Mouse (Mus musculus): ENCODE results near the gene Olfr1052. TPM values are rescaled to one million over a fixed set of nuclear protein-coding genes. Genes with fewer than 3 reads are reported as not detected.

Olfr1052 gene
- total and polyA plus RNA-seq, 3 experiments: not detected

- H3K9me3 ChIP-seq (replicated peaks; ENCODE audit: insufficient read depth, low read length): no peaks in the 10 kb centered on the region
- H3K4me3 ChIP-seq (ENCODE audit: control insufficient read depth in 1 of 2, insufficient read depth in 1 of 2, low read depth in 2 of 2, low read length in 2 of 2): no peak within 1 kb of the TSS
- H3K79me2 ChIP-seq (ENCODE audit: control insufficient read depth, insufficient read depth, low read length, poor library complexity): no peaks in the 10 kb centered on the region
- TF ChIP-seq TBP (IDR thresholded peaks at IDR 0.05; ENCODE audit: low read depth, low read length): no peak
- TF ChIP-seq MEF2A (IDR thresholded peaks at IDR 0.05; ENCODE audit: extremely low read depth, insufficient replicate concordance, low read depth, low read length, poor library complexity, severe bottlenecking): no peak
- TF ChIP-seq USF1 (IDR thresholded peaks at IDR 0.05; ENCODE audit: low read depth, low read length): no peak
- TF ChIP-seq RAD21 (IDR thresholded peaks at IDR 0.05; ENCODE audit: low read depth, low read length): no peak
- TF ChIP-seq RCOR1 (IDR thresholded peaks at IDR 0.05; ENCODE audit: low read depth, low read length): no peak
- TF ChIP-seq HCFC1 (IDR thresholded peaks at IDR 0.05; ENCODE audit: low read depth, low read length): no peak
- TF ChIP-seq JUND (IDR thresholded peaks at IDR 0.05; ENCODE audit: low read depth, low read length): no peak
- TF ChIP-seq USF2 (IDR thresholded peaks at IDR 0.05; ENCODE audit: borderline replicate concordance in 1 of 2, insufficient read depth in 1 of 2, low read depth in 1 of 2, low read length in 2 of 2): no peak
- no peak for TF ChIP-seq NELFE (IDR thresholded peaks at IDR 0.05; ENCODE audit: low read depth, low read length)
- TF ChIP-seq GATA1 (IDR thresholded peaks at IDR 0.05; ENCODE audit: low read depth, low read length): no peak
- no peak for TF ChIP-seq POLR2A (IDR thresholded peaks at IDR 0.05; ENCODE audit: control insufficient read depth in 1 of 2, insufficient read depth in 1 of 2, low read depth in 1 of 2, low read length in 2 of 2, poor library complexity in 1 of 2)
- H3K9ac ChIP-seq (ENCODE audit: control insufficient read depth, low read depth, low read length, poor library complexity, severe bottlenecking): no peak within 1 kb of the TSS
- H3K27ac ChIP-seq (ENCODE audit: control insufficient read depth, low read depth, low read length): no peak within 1 kb of the TSS
- no peaks in the 10 kb centered on the region for H3K4me1 ChIP-seq (ENCODE audit: control insufficient read depth in 1 of 2, insufficient read depth in 2 of 2, low read length in 2 of 2)
- DNase-seq (ENCODE audit: low read depth, low spot score): no peak
- no peaks in the 10 kb centered on the region for H3K27me3 ChIP-seq (ENCODE audit: control insufficient read depth in 1 of 2, insufficient read depth in 2 of 2, low read length in 2 of 2)
- no peaks in the 10 kb centered on the region for H3K36me3 ChIP-seq (ENCODE audit: control insufficient read depth in 1 of 2, insufficient read depth in 2 of 2, low read length in 2 of 2)
These were observed 22.9 kb downstream of the Olfr1052 start, which contains the start of gene Olfr1053 for GRCm38 (mm10) chr2:86315184-86315583. Gene Olfr1053, minus strand, starts transcription at chr2:86315284.

- DNase-seq (ENCODE audit: low read depth, low spot score): no peak
- no peaks in the 10 kb centered on the region for H3K79me2 ChIP-seq (ENCODE audit: control insufficient read depth, insufficient read depth, low read length, poor library complexity)
- H3K4me1 ChIP-seq (ENCODE audit: control insufficient read depth in 1 of 2, insufficient read depth in 2 of 2, low read length in 2 of 2): no peaks in the 10 kb centered on the region
- H3K4me3 ChIP-seq (ENCODE audit: control insufficient read depth in 1 of 2, insufficient read depth in 1 of 2, low read depth in 2 of 2, low read length in 2 of 2): no peak within 1 kb of the TSS
- no peaks in the 10 kb centered on the region for H3K27me3 ChIP-seq (ENCODE audit: control insufficient read depth in 1 of 2, insufficient read depth in 2 of 2, low read length in 2 of 2)
- H3K36me3 ChIP-seq (ENCODE audit: control insufficient read depth in 1 of 2, insufficient read depth in 2 of 2, low read length in 2 of 2): no peaks in the 10 kb centered on the region
- H3K9ac ChIP-seq (ENCODE audit: control insufficient read depth, low read depth, low read length, poor library complexity, severe bottlenecking): no peak within 1 kb of the TSS
- H3K27ac ChIP-seq (ENCODE audit: control insufficient read depth, low read depth, low read length): no peak within 1 kb of the TSS
- no peaks in the 10 kb centered on the region for H3K9me3 ChIP-seq (replicated peaks; ENCODE audit: insufficient read depth, low read length)
- no peak for TF ChIP-seq TBP (IDR thresholded peaks at IDR 0.05; ENCODE audit: low read depth, low read length)
- TF ChIP-seq NELFE (IDR thresholded peaks at IDR 0.05; ENCODE audit: low read depth, low read length): no peak
- TF ChIP-seq GATA1 (IDR thresholded peaks at IDR 0.05; ENCODE audit: low read depth, low read length): no peak
These were observed 43.1 kb downstream of the Olfr1052 start, which contains the start of gene Olfr1054 for GRCm38 (mm10) chr2:86335333-86335732. Gene Olfr1054, minus strand, starts transcription at chr2:86335433.

Other genes starting within 250 kb of the Olfr1052 start
- gene Olfr1034, start 246.6 kb upstream of the Olfr1052 start, total RNA-seq (2012; rRNA removed): not detected in 2 replicates
- gene Olfr1034, start 246.6 kb upstream of the Olfr1052 start, polyA plus RNA-seq (2012; ENCODE audit: insufficient read depth in 1 of 2, insufficient read length in 2 of 2, low read depth in 1 of 2, low replicate concordance in 2 of 2, missing spikeins in 1 of 2): not detected
- not detected in 2 replicates for gene Olfr1036, start 218.5 kb upstream of the Olfr1052 start, total RNA-seq (2012; rRNA removed)
- not detected for gene Olfr1036, start 218.5 kb upstream of the Olfr1052 start, polyA plus RNA-seq (2012; ENCODE audit: insufficient read depth in 1 of 2, insufficient read length in 2 of 2, low read depth in 1 of 2, low replicate concordance in 2 of 2, missing spikeins in 1 of 2)
- gene Olfr1037, start 205.1 kb upstream of the Olfr1052 start, total RNA-seq (2012; rRNA removed): not detected in 2 replicates
- not detected for gene Olfr1037, start 205.1 kb upstream of the Olfr1052 start, polyA plus RNA-seq (2012; ENCODE audit: insufficient read depth in 1 of 2, insufficient read length in 2 of 2, low read depth in 1 of 2, low replicate concordance in 2 of 2, missing spikeins in 1 of 2)
- gene Olfr1039, start 156.5 kb upstream of the Olfr1052 start, total RNA-seq (2012; rRNA removed): not detected in 2 replicates
- gene Olfr1039, start 156.5 kb upstream of the Olfr1052 start, polyA plus RNA-seq (2012; ENCODE audit: insufficient read depth in 1 of 2, insufficient read length in 2 of 2, low read depth in 1 of 2, low replicate concordance in 2 of 2, missing spikeins in 1 of 2): not detected
- not detected in 2 replicates for gene Olfr1040, start 145.7 kb upstream of the Olfr1052 start, total RNA-seq (2012; rRNA removed)
- not detected for gene Olfr1040, start 145.7 kb upstream of the Olfr1052 start, polyA plus RNA-seq (2012; ENCODE audit: insufficient read depth in 1 of 2, insufficient read length in 2 of 2, low read depth in 1 of 2, low replicate concordance in 2 of 2, missing spikeins in 1 of 2)
- not detected in 2 replicates for gene Olfr1042, start 130.6 kb upstream of the Olfr1052 start, total RNA-seq (2012; rRNA removed)
- not detected for gene Olfr1042, start 130.6 kb upstream of the Olfr1052 start, polyA plus RNA-seq (2012; ENCODE audit: insufficient read depth in 1 of 2, insufficient read length in 2 of 2, low read depth in 1 of 2, low replicate concordance in 2 of 2, missing spikeins in 1 of 2)
- not detected in 2 replicates for gene Olfr1043, start 124.9 kb upstream of the Olfr1052 start, total RNA-seq (2012; rRNA removed)
- not detected for gene Olfr1043, start 124.9 kb upstream of the Olfr1052 start, polyA plus RNA-seq (2012; ENCODE audit: insufficient read depth in 1 of 2, insufficient read length in 2 of 2, low read depth in 1 of 2, low replicate concordance in 2 of 2, missing spikeins in 1 of 2)
- not detected in 2 replicates for gene Olfr1044, start 114.6 kb upstream of the Olfr1052 start, total RNA-seq (2012; rRNA removed)
- gene Olfr1044, start 114.6 kb upstream of the Olfr1052 start, polyA plus RNA-seq (2012; ENCODE audit: insufficient read depth in 1 of 2, insufficient read length in 2 of 2, low read depth in 1 of 2, low replicate concordance in 2 of 2, missing spikeins in 1 of 2): not detected
- gene Olfr52, start 106.8 kb upstream of the Olfr1052 start, total RNA-seq (2012; rRNA removed): not detected in 2 replicates
- not detected for gene Olfr52, start 106.8 kb upstream of the Olfr1052 start, polyA plus RNA-seq (2012; ENCODE audit: insufficient read depth in 1 of 2, insufficient read length in 2 of 2, low read depth in 1 of 2, low replicate concordance in 2 of 2, missing spikeins in 1 of 2)
- not detected in 2 replicates for gene Olfr1045, start 89.4 kb upstream of the Olfr1052 start, total RNA-seq (2012; rRNA removed)
- gene Olfr1045, start 89.4 kb upstream of the Olfr1052 start, polyA plus RNA-seq (2012; ENCODE audit: insufficient read depth in 1 of 2, insufficient read length in 2 of 2, low read depth in 1 of 2, low replicate concordance in 2 of 2, missing spikeins in 1 of 2): not detected
- not detected in 2 replicates for gene Olfr1046, start 73.1 kb upstream of the Olfr1052 start, total RNA-seq (2012; rRNA removed)
- gene Olfr1046, start 73.1 kb upstream of the Olfr1052 start, polyA plus RNA-seq (2012; ENCODE audit: insufficient read depth in 1 of 2, insufficient read length in 2 of 2, low read depth in 1 of 2, low replicate concordance in 2 of 2, missing spikeins in 1 of 2): not detected
- gene Olfr1047, start 61.1 kb upstream of the Olfr1052 start, total RNA-seq (2012; rRNA removed): not detected in 2 replicates
- not detected for gene Olfr1047, start 61.1 kb upstream of the Olfr1052 start, polyA plus RNA-seq (2012; ENCODE audit: insufficient read depth in 1 of 2, insufficient read length in 2 of 2, low read depth in 1 of 2, low replicate concordance in 2 of 2, missing spikeins in 1 of 2)
- not detected in 2 replicates for gene Olfr1048, start 52.2 kb upstream of the Olfr1052 start, total RNA-seq (2012; rRNA removed)
- gene Olfr1048, start 52.2 kb upstream of the Olfr1052 start, polyA plus RNA-seq (2012; ENCODE audit: insufficient read depth in 1 of 2, insufficient read length in 2 of 2, low read depth in 1 of 2, low replicate concordance in 2 of 2, missing spikeins in 1 of 2): not detected
- not detected in 2 replicates for gene Olfr1049, start 34.1 kb upstream of the Olfr1052 start, total RNA-seq (2012; rRNA removed)
- not detected for gene Olfr1049, start 34.1 kb upstream of the Olfr1052 start, polyA plus RNA-seq (2012; ENCODE audit: insufficient read depth in 1 of 2, insufficient read length in 2 of 2, low read depth in 1 of 2, low replicate concordance in 2 of 2, missing spikeins in 1 of 2)
- not detected in 2 replicates for gene Olfr1051, start 13.4 kb upstream of the Olfr1052 start, total RNA-seq (2012; rRNA removed)
- not detected for gene Olfr1051, start 13.4 kb upstream of the Olfr1052 start, polyA plus RNA-seq (2012; ENCODE audit: insufficient read depth in 1 of 2, insufficient read length in 2 of 2, low read depth in 1 of 2, low replicate concordance in 2 of 2, missing spikeins in 1 of 2)
- not detected in 2 replicates for gene Olfr1053, start 22.8 kb downstream of the Olfr1052 start, total RNA-seq (2012; rRNA removed)
- not detected for gene Olfr1053, start 22.8 kb downstream of the Olfr1052 start, polyA plus RNA-seq (2012; ENCODE audit: insufficient read depth in 1 of 2, insufficient read length in 2 of 2, low read depth in 1 of 2, low replicate concordance in 2 of 2, missing spikeins in 1 of 2)
- gene Olfr1054, start 43.0 kb downstream of the Olfr1052 start, total RNA-seq (2012; rRNA removed): not detected in 2 replicates
- gene Olfr1054, start 43.0 kb downstream of the Olfr1052 start, polyA plus RNA-seq (2012; ENCODE audit: insufficient read depth in 1 of 2, insufficient read length in 2 of 2, low read depth in 1 of 2, low replicate concordance in 2 of 2, missing spikeins in 1 of 2): not detected
- gene Olfr1055, start 57.8 kb downstream of the Olfr1052 start, total RNA-seq (2012; rRNA removed): 0.29 and 0.65 TPM in 2 replicates
- gene Olfr1055, start 57.8 kb downstream of the Olfr1052 start, polyA plus RNA-seq (2012; ENCODE audit: insufficient read depth in 1 of 2, insufficient read length in 2 of 2, low read depth in 1 of 2, low replicate concordance in 2 of 2, missing spikeins in 1 of 2): not detected
- gene Olfr1056, start 70.0 kb downstream of the Olfr1052 start, total RNA-seq (2012; rRNA removed): not detected in 2 replicates
- not detected for gene Olfr1056, start 70.0 kb downstream of the Olfr1052 start, polyA plus RNA-seq (2012; ENCODE audit: insufficient read depth in 1 of 2, insufficient read length in 2 of 2, low read depth in 1 of 2, low replicate concordance in 2 of 2, missing spikeins in 1 of 2)
- gene Olfr1057, start 85.9 kb downstream of the Olfr1052 start, total RNA-seq (2012; rRNA removed): not detected in 2 replicates
- gene Olfr1057, start 85.9 kb downstream of the Olfr1052 start, polyA plus RNA-seq (2012; ENCODE audit: insufficient read depth in 1 of 2, insufficient read length in 2 of 2, low read depth in 1 of 2, low replicate concordance in 2 of 2, missing spikeins in 1 of 2): not detected
- not detected in 2 replicates for gene Olfr1058, start 96.1 kb downstream of the Olfr1052 start, total RNA-seq (2012; rRNA removed)
- gene Olfr1058, start 96.1 kb downstream of the Olfr1052 start, polyA plus RNA-seq (2012; ENCODE audit: insufficient read depth in 1 of 2, insufficient read length in 2 of 2, low read depth in 1 of 2, low replicate concordance in 2 of 2, missing spikeins in 1 of 2): not detected
- not detected in 2 replicates for gene Olfr1061, start 121.6 kb downstream of the Olfr1052 start, total RNA-seq (2012; rRNA removed)
- gene Olfr1061, start 121.6 kb downstream of the Olfr1052 start, polyA plus RNA-seq (2012; ENCODE audit: insufficient read depth in 1 of 2, insufficient read length in 2 of 2, low read depth in 1 of 2, low replicate concordance in 2 of 2, missing spikeins in 1 of 2): not detected
- gene Olfr1062, start 134.3 kb downstream of the Olfr1052 start, total RNA-seq (2012; rRNA removed): not detected in 2 replicates
- not detected for gene Olfr1062, start 134.3 kb downstream of the Olfr1052 start, polyA plus RNA-seq (2012; ENCODE audit: insufficient read depth in 1 of 2, insufficient read length in 2 of 2, low read depth in 1 of 2, low replicate concordance in 2 of 2, missing spikeins in 1 of 2)
- gene Olfr1065, start 158.1 kb downstream of the Olfr1052 start, total RNA-seq (2012; rRNA removed): not detected in 2 replicates
- not detected for gene Olfr1065, start 158.1 kb downstream of the Olfr1052 start, polyA plus RNA-seq (2012; ENCODE audit: insufficient read depth in 1 of 2, insufficient read length in 2 of 2, low read depth in 1 of 2, low replicate concordance in 2 of 2, missing spikeins in 1 of 2)
- not detected in 2 replicates for gene Olfr1066, start 163.8 kb downstream of the Olfr1052 start, total RNA-seq (2012; rRNA removed)
- not detected for gene Olfr1066, start 163.8 kb downstream of the Olfr1052 start, polyA plus RNA-seq (2012; ENCODE audit: insufficient read depth in 1 of 2, insufficient read length in 2 of 2, low read depth in 1 of 2, low replicate concordance in 2 of 2, missing spikeins in 1 of 2)
- not detected in 2 replicates for gene Olfr228, start 194.9 kb downstream of the Olfr1052 start, total RNA-seq (2012; rRNA removed)
- gene Olfr228, start 194.9 kb downstream of the Olfr1052 start, polyA plus RNA-seq (2012; ENCODE audit: insufficient read depth in 1 of 2, insufficient read length in 2 of 2, low read depth in 1 of 2, low replicate concordance in 2 of 2, missing spikeins in 1 of 2): not detected
- not detected in 2 replicates for gene Olfr1076, start 216.0 kb downstream of the Olfr1052 start, total RNA-seq (2012; rRNA removed)
- gene Olfr1076, start 216.0 kb downstream of the Olfr1052 start, polyA plus RNA-seq (2012; ENCODE audit: insufficient read depth in 1 of 2, insufficient read length in 2 of 2, low read depth in 1 of 2, low replicate concordance in 2 of 2, missing spikeins in 1 of 2): not detected